ENCODE assay signal across 14 mouse cellular contexts in genomic region chr2:78050542-78050941, GRCm38 (mm10).
"Had no signal": no experiment of that assay in that cellular context is flagged by ENCODE, and none has a peak within 500 bp of the region (broad histone marks: within the 10 kb centered on the region; RNA-seq: fewer than 3 reads in every experiment).

No protein-coding gene starts in this region.

- H3K4me2 ChIP-seq: kidney, embryonic 15.5 days; liver, embryonic 13.5 days; midbrain, embryonic 11.5 days had no signal

- H3K27me3 ChIP-seq: kidney, embryonic 15.5 days; liver, embryonic 13.5 days had no signal

- H3K4me3 ChIP-seq: kidney, embryonic 15.5 days; left cerebral cortex, adult 2 months; liver, embryonic 13.5 days had no signal

- H3K9ac ChIP-seq: kidney, embryonic 15.5 days; liver, embryonic 13.5 days had no signal

- DNase-seq: kidney, adult 8-10 months; kidney, postnatal 10 days; kidney, postnatal 36 days; layer of hippocampus, postnatal 36 days; liver, embryonic 13.5 days; lung, adult 2 months; midbrain, embryonic 14.5 days; thymus, adult 18-20 months; thymus, postnatal 36 days had no signal

- ATAC-seq: intestine, postnatal 0 days had no signal

- H3K36me3 ChIP-seq: kidney, embryonic 15.5 days; liver, embryonic 13.5 days had no signal

- H3K9me3 ChIP-seq: kidney, embryonic 15.5 days; liver, embryonic 13.5 days had no signal

- H3K27ac ChIP-seq: kidney, embryonic 15.5 days; left cerebral cortex, adult 2 months; liver, embryonic 13.5 days; stomach, postnatal 0 days had no signal
